ENCODE assay signal across 15 mouse cellular contexts in the genomic region with DNA sequence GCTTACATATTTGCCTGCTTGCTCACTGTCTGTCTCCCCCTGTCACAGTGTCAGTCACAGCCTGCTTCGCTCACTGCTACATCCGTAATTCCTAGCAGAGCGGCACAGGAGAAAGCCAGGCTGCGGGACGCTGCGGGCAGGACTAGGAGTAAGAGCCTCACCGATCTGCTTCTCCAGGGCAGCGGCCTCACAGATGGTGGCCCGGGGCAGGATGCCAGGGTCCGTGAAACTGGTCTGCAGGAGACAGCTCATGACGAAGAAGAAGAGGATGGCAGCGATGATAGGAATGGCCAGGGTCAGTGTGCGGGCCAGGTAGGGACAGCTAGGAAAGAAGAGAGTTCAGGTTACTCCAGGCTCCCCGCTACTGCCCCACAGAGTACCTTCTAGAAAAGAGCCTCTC. TPM values are rescaled to one million over a fixed set of nuclear protein-coding genes. Genes with fewer than 3 reads are reported as not detected.
DNase-seq lines count a peak whose midpoint lies in the region; ATAC-seq and TF ChIP-seq lines count a peak whose summit lies in the region.
"Had no signal": no experiment of that assay in that cellular context is flagged by ENCODE, and none has a peak within 500 bp of the region (broad histone marks: within the 10 kb centered on the region; RNA-seq: fewer than 3 reads in every experiment).

No protein-coding gene starts in this region.

- no peak for TF ChIP-seq CTCF in gastrocnemius, adult 2 months (IDR thresholded peaks at IDR 0.05)
- no peak for TF ChIP-seq CTCF in kidney, postnatal 0 days (IDR thresholded peaks at IDR 0.05; ENCODE audit: low read depth)
- TF ChIP-seq CTCF in E14TG2a.4 (conservative IDR thresholded peaks at IDR 0.05; ENCODE audit: low read length), result no peak

- no peak for DNase-seq in gastrocnemius, adult 2 months
- no peak for DNase-seq in gastrocnemius, postnatal 4 days (ENCODE audit: low spot score in 2 of 2)
- DNase-seq in kidney, postnatal 0 days (ENCODE audit: low spot score), result no peak
- no peak for DNase-seq in kidney, adult 9 months
- DNase-seq in cerebellum, adult 8-10 months, result peak; percentile 79
- DNase-seq in left cerebral cortex, postnatal 25 days (ENCODE audit: low spot score in 2 of 2), result no peak
- no peak for DNase-seq in forebrain, embryonic 11.5 days (ENCODE audit: low spot score)
- DNase-seq: adrenal gland, adult 2 months; left cerebral cortex, postnatal 4 days; lung, embryonic 14.5 days; midbrain, embryonic 14.5 days; thymus, adult 18-20 months had no signal

- ATAC-seq in kidney, postnatal 0 days (replicated peaks; ENCODE audit: low FRiP score, low read depth), result no peak
- no peak for ATAC-seq in forebrain, embryonic 11.5 days (replicated peaks; ENCODE audit: low FRiP score)
- ATAC-seq: inflammation-experienced regulatory T-cells, adult 6 months had no signal

- no peak overlapping the region for H3K9ac ChIP-seq in kidney, postnatal 0 days (ENCODE audit: low read depth, low read length)
- H3K9ac ChIP-seq in forebrain, embryonic 11.5 days (ENCODE audit: low read length), result no peak overlapping the region
- H3K9ac ChIP-seq: heart, embryonic 15.5 days; lung, embryonic 14.5 days had no signal

- H3K27ac ChIP-seq in gastrocnemius, adult 2 months, result peak overlapping the region; percentile 87
- H3K27ac ChIP-seq in kidney, postnatal 0 days, result peak overlapping the region; percentile 81; the same call in 1 of the 2 replicates
- no peak overlapping the region for H3K27ac ChIP-seq in forebrain, embryonic 11.5 days (ENCODE audit: low read depth, low read length)

- 90% methylated on average over 14 of the region's 14 CpGs for WGBS in kidney, postnatal 0 days
- 92% methylated on average over 14 of the region's 14 CpGs for WGBS in forebrain, embryonic 11.5 days

- peaks cover 17% of the 10 kb centered on the region for H3K4me1 ChIP-seq in kidney, postnatal 0 days (replicated peaks; ENCODE audit: insufficient read depth, low read length)
- peaks cover 89% of the 10 kb centered on the region for H3K4me1 ChIP-seq in E14TG2a.4 (replicated peaks; ENCODE audit: low read depth, low read length)
- no peaks in the 10 kb centered on the region for H3K4me1 ChIP-seq in forebrain, embryonic 11.5 days (replicated peaks; ENCODE audit: control insufficient read depth, insufficient read depth, low read length)

- H3K4me2 ChIP-seq in kidney, postnatal 0 days (ENCODE audit: low read length), result no peak overlapping the region
- H3K4me2 ChIP-seq in forebrain, embryonic 11.5 days (ENCODE audit: low read depth, low read length, severe bottlenecking), result no peak overlapping the region
- H3K4me2 ChIP-seq: heart, embryonic 15.5 days; lung, embryonic 14.5 days had no signal

- no peaks in the 10 kb centered on the region for H3K9me3 ChIP-seq in kidney, postnatal 0 days (replicated peaks; ENCODE audit: low read length)
- no peaks in the 10 kb centered on the region for H3K9me3 ChIP-seq in E14TG2a.4 (ENCODE audit: low read length)
- H3K9me3 ChIP-seq in forebrain, embryonic 11.5 days (ENCODE audit: control insufficient read depth, low read length), result no peaks in the 10 kb centered on the region
- H3K9me3 ChIP-seq: heart, embryonic 15.5 days had no signal

- 0 out of 2 replicates have a peak, but pooled peaks cover 7% of the 10 kb centered on the region for H3K36me3 ChIP-seq in kidney, postnatal 0 days (ENCODE audit: insufficient read depth, low read length)
- peaks cover 66% of the 10 kb centered on the region for H3K36me3 ChIP-seq in E14TG2a.4 (ENCODE audit: insufficient read depth, low read length)
- H3K36me3 ChIP-seq in forebrain, embryonic 11.5 days (ENCODE audit: control insufficient read depth, insufficient read depth, low read length), result no peaks in the 10 kb centered on the region

- H3K27me3 ChIP-seq in kidney, postnatal 0 days (ENCODE audit: insufficient read depth, low read length), result no peaks in the 10 kb centered on the region
- H3K27me3 ChIP-seq in E14TG2a.4 (ENCODE audit: insufficient read depth, low read length), result no peaks in the 10 kb centered on the region
- no peaks in the 10 kb centered on the region for H3K27me3 ChIP-seq in forebrain, embryonic 11.5 days (ENCODE audit: control insufficient read depth, insufficient read depth, low read length)
- H3K27me3 ChIP-seq: heart, embryonic 15.5 days had no signal

- no peak overlapping the region for H3K4me3 ChIP-seq in gastrocnemius, adult 2 months
- no peak overlapping the region for H3K4me3 ChIP-seq in kidney, postnatal 0 days (replicated peaks; ENCODE audit: low read depth, low read length)
- H3K4me3 ChIP-seq in E14TG2a.4 (replicated peaks; ENCODE audit: low read length), result peak overlapping the region; percentile 65
- no peak overlapping the region for H3K4me3 ChIP-seq in forebrain, embryonic 11.5 days (ENCODE audit: low read depth, low read length)
- H3K4me3 ChIP-seq: heart, embryonic 15.5 days had no signal

- intact Hi-C loops in gastrocnemius, adult 2 months (cut with DNase I), result no loop called here
- intact Hi-C loops in left cerebral cortex, postnatal 25 days (cut with DNase I), result no loop called here

RNA-seq across cellular contexts. Expression of a gene that starts 22.9 kb away (rescaled TPM):
- total RNA-seq in gastrocnemius, adult 2 months (2021), result 10 to 100 TPM; 25.4 to 32.3 TPM
- total RNA-seq in gastrocnemius, postnatal 4 days (2021), result 10 to 100 TPM; 20.8 to 23.7 TPM
- polyA plus RNA-seq in kidney, postnatal 0 days (2015; fragmentation: Nextera tagmentation; extraction: Ambion mirVana), result 3.7 and 7.1 TPM in 2 replicates
- 10 to 100 TPM; 30.9 to 40.6 TPM for total RNA-seq in left cerebral cortex, postnatal 25 days (2021)
- 4.8 and 6.3 TPM in 2 replicates for polyA plus RNA-seq in forebrain, embryonic 11.5 days (2014; fragmentation: Nextera tagmentation; extraction: Ambion mirVana)

RNA-seq across cellular contexts. Expression of a gene that starts 25.1 kb away (rescaled TPM):
- 1 to 10 TPM; 1.1 to 1.5 TPM for total RNA-seq in gastrocnemius, adult 2 months (2021)
- 1 to 10 TPM; 2.2 to 2.3 TPM for total RNA-seq in gastrocnemius, postnatal 4 days (2021)
- polyA plus RNA-seq in kidney, postnatal 0 days (2015; fragmentation: Nextera tagmentation; extraction: Ambion mirVana), result 20.5 and 21.3 TPM in 2 replicates
- 1 to 10 TPM; 1.3 to 1.9 TPM for total RNA-seq in left cerebral cortex, postnatal 25 days (2021)
- 11.6 and 15.7 TPM in 2 replicates for polyA plus RNA-seq in forebrain, embryonic 11.5 days (2014; fragmentation: Nextera tagmentation; extraction: Ambion mirVana)

RNA-seq across cellular contexts. Expression of a gene that starts 42.9 kb away (rescaled TPM):
- total RNA-seq in gastrocnemius, adult 2 months (2021), result 1 to 10 TPM; 4.9 to 6.3 TPM
- 1 to 10 TPM; 6.5 to 7.6 TPM for total RNA-seq in gastrocnemius, postnatal 4 days (2021)
- 17.5 and 19.5 TPM in 2 replicates for polyA plus RNA-seq in kidney, postnatal 0 days (2015; fragmentation: Nextera tagmentation; extraction: Ambion mirVana)
- total RNA-seq in left cerebral cortex, postnatal 25 days (2021), result 10 to 100 TPM in 1 of 2 experiments, 1 to 10 TPM in 1; 9.8 to 10.9 TPM
- polyA plus RNA-seq in forebrain, embryonic 11.5 days (2014; fragmentation: Nextera tagmentation; extraction: Ambion mirVana), result 28.6 and 31.8 TPM in 2 replicates

RNA-seq across cellular contexts. Expression of a gene that starts 45.4 kb away (rescaled TPM):
- 10 to 100 TPM; 10.4 to 11.7 TPM for total RNA-seq in gastrocnemius, adult 2 months (2021)
- 10 to 100 TPM; 11.3 to 11.7 TPM for total RNA-seq in gastrocnemius, postnatal 4 days (2021)
- 19.1 and 19.7 TPM in 2 replicates for polyA plus RNA-seq in kidney, postnatal 0 days (2015; fragmentation: Nextera tagmentation; extraction: Ambion mirVana)
- total RNA-seq in left cerebral cortex, postnatal 25 days (2021), result 1 to 10 TPM; 6.9 to 7.4 TPM
- polyA plus RNA-seq in forebrain, embryonic 11.5 days (2014; fragmentation: Nextera tagmentation; extraction: Ambion mirVana), result 17.2 and 17.8 TPM in 2 replicates

RNA-seq across cellular contexts. Expression of a gene that starts 52.5 kb away (rescaled TPM):
- 1 to 10 TPM; 3.0 to 3.2 TPM for total RNA-seq in gastrocnemius, adult 2 months (2021)
- 1 to 10 TPM; 5.2 to 6.0 TPM for total RNA-seq in gastrocnemius, postnatal 4 days (2021)
- polyA plus RNA-seq in kidney, postnatal 0 days (2015; fragmentation: Nextera tagmentation; extraction: Ambion mirVana), result 7.4 and 8.2 TPM in 2 replicates
- total RNA-seq in left cerebral cortex, postnatal 25 days (2021), result 1 to 10 TPM; 6.5 to 7.3 TPM
- polyA plus RNA-seq in forebrain, embryonic 11.5 days (2014; fragmentation: Nextera tagmentation; extraction: Ambion mirVana), result 9.2 and 9.3 TPM in 2 replicates
